Mouse (Mus musculus): ENCODE data around the gene Slc36a2.

- TF ChIP-seq CTCF (IDR thresholded peaks at IDR 0.05; ENCODE audit: borderline replicate concordance, extremely low read depth, insufficient read depth, insufficient read length) (no peak), POLR2A (IDR thresholded peaks at IDR 0.05; ENCODE audit: borderline replicate concordance, extremely low read depth, insufficient read depth, insufficient read length, poor library complexity, severe bottlenecking) (no peak)
These were observed 36.4 kb upstream of the Slc36a2 start for GRCm38 (mm10) chr11:55221306-55221705.
